Mouse (Mus musculus): ENCODE data around the gene Map3k6. TPM values are rescaled to one million over a fixed set of nuclear protein-coding genes. Genes with fewer than 3 reads are reported as not detected.

Map3k6 gene
- polyA plus RNA-seq (2014; fragmentation: Nextera tagmentation; extraction: Ambion mirVana) = 2.6 and 2.9 TPM in 2 replicates

DNA sequence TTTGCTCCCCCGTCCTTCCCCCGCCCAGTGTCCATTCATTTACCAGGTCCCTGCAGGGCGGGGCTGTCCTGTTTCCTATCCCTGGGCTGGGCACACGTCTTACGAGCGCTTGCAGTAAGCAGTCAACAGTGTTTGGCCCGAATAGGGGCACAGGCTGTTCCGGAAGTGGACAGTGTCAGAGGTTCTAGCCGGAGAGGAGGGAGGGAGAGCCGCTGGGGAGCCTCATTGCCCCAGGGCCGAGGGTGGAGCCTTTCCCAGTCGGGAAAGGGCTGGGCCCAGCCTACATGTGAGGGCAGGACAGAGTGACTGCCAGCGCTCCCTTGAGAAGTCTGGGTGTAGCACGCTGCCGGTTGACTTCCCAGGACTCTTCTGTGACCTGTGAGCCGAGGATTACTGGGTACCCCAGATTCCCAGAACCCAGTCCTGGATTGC lies at the start of gene Map3k6:
Gene Map3k6 (plus strand): TSS at position 329 of the 432 bp plus-strand sequence.
- peak within 1 kb of the TSS; percentile 44 for H3K4me3 ChIP-seq (ENCODE audit: low read depth, low read length)
- no peaks in the 10 kb centered on the region for H3K4me1 ChIP-seq (ENCODE audit: control insufficient read depth, insufficient read depth, low read length)
- H3K9ac ChIP-seq (replicated peaks; ENCODE audit: low read depth, low read length) = peak within 1 kb of the TSS; percentile 54; the same call in 1 of the 2 replicates
- H3K4me2 ChIP-seq (ENCODE audit: low read depth, low read length) = peak within 1 kb of the TSS; percentile 68
- H3K9me3 ChIP-seq (ENCODE audit: control insufficient read depth, low read length) = no peaks in the 10 kb centered on the region
- ATAC-seq (ENCODE audit: low read depth) = no peak
- no peak within 1 kb of the TSS for H3K27ac ChIP-seq (ENCODE audit: low read depth, low read length)
- 5% methylated on average over 16 of the region's 16 CpGs for WGBS
- H3K36me3 ChIP-seq (ENCODE audit: control insufficient read depth, insufficient read depth, low read length) = no peaks in the 10 kb centered on the region
- peaks cover 27% of the 10 kb centered on the region for H3K27me3 ChIP-seq (ENCODE audit: control insufficient read depth, insufficient read depth, low read length)

DNA sequence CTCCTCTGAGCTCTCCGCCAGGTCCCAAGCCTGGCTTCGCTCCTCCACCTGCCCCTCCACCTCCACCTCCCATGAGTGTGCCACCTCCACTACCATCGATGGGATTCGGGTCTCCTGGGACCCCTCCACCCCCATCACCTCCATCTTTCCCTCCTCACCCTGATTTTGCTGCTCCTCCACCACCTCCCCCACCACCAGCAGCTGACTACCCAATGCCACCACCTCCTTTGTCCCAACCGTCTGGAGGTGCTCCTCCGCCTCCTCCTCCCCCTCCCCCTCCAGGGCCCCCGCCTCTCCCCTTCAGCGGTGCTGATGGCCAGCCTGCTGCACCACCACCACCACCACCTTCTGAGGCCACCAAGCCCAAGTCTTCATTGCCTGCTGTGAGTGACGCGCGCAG lies 46.1 kb upstream of the Map3k6 start:
- Histone ChIP-seq H3K4me3 (ENCODE audit: low read depth, low read length) (no peak overlapping the region), H3K27ac (ENCODE audit: low read depth, low read length) (no peak overlapping the region), H3K27me3 (ENCODE audit: control insufficient read depth, insufficient read depth, low read length) (no peaks in the 10 kb centered on the region), H3K9me3 (ENCODE audit: control insufficient read depth, low read length) (no peaks in the 10 kb centered on the region), H3K36me3 (ENCODE audit: control insufficient read depth, insufficient read depth, low read length) (peaks cover 23% of the 10 kb centered on the region), H3K4me1 (ENCODE audit: control insufficient read depth, insufficient read depth, low read length) (peaks cover 29% of the 10 kb centered on the region), H3K9ac (replicated peaks; ENCODE audit: low read depth, low read length) (no peak overlapping the region), H3K4me2 (ENCODE audit: low read depth, low read length) (no peak overlapping the region)
- no peak for ATAC-seq (ENCODE audit: low read depth)
- 88% methylated on average over 10 of the region's 11 CpGs for WGBS

DNA sequence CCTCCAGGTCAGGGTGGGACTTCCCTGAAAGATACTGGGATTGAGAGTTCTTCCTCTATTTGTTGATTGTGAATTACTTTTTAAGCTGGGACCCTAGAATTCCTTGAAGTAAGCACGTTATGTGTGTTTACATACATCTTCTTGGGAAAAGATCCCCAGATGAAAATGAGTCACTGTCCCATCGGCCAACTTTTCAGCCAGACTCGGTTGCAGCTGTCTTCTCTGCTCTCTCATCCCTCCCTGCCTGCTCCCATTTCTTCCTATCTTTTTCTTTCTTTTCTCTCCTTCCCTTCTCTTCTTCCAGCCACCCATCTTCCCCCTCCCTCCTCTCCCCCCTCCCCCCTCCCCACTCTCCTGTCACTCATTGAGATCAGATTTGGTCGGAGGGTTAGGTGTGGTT lies 45.6 kb upstream of the Map3k6 start:
- ATAC-seq (ENCODE audit: low read depth) = no peak
- H3K4me3 ChIP-seq (ENCODE audit: low read depth, low read length) = no peak overlapping the region
- no peaks in the 10 kb centered on the region for H3K27me3 ChIP-seq (ENCODE audit: control insufficient read depth, insufficient read depth, low read length)
- H3K9me3 ChIP-seq (ENCODE audit: control insufficient read depth, low read length) = no peaks in the 10 kb centered on the region
- 88% methylated on average over 4 of the region's 4 CpGs for WGBS
- H3K4me2 ChIP-seq (ENCODE audit: low read depth, low read length) = no peak overlapping the region
- peaks cover 32% of the 10 kb centered on the region for H3K4me1 ChIP-seq (ENCODE audit: control insufficient read depth, insufficient read depth, low read length)
- no peak overlapping the region for H3K9ac ChIP-seq (replicated peaks; ENCODE audit: low read depth, low read length)
- no peak overlapping the region for H3K27ac ChIP-seq (ENCODE audit: low read depth, low read length)
- H3K36me3 ChIP-seq (ENCODE audit: control insufficient read depth, insufficient read depth, low read length) = peaks cover 18% of the 10 kb centered on the region

DNA sequence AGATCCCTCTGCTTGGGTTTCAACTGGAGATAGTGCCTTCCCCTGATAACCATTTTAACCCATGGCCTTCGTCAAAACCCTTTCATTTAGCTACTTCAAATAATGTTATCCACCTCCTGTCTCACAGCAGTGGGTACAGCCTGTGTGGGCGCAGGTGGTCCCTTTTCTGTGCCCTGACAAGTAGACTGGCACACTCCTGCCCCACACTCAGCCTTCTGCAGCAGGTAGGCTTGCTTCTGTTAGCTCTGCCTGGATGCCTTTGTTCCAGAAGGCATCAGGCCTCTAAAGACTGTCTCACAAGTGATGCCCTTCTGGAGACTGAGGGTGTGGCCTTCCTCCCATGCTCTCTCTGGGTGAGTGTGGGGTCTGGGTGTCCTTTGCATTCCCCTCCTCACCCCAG lies 44.5 kb upstream of the Map3k6 start:
- Histone ChIP-seq H3K27me3 (ENCODE audit: control insufficient read depth, insufficient read depth, low read length) (no peaks in the 10 kb centered on the region), H3K4me1 (ENCODE audit: control insufficient read depth, insufficient read depth, low read length) (peaks cover 42% of the 10 kb centered on the region), H3K4me3 (ENCODE audit: low read depth, low read length) (no peak overlapping the region), H3K27ac (ENCODE audit: low read depth, low read length) (no peak overlapping the region), H3K4me2 (ENCODE audit: low read depth, low read length) (no peak overlapping the region), H3K36me3 (ENCODE audit: control insufficient read depth, insufficient read depth, low read length) (peaks cover 11% of the 10 kb centered on the region), H3K9ac (replicated peaks; ENCODE audit: low read depth, low read length) (no peak overlapping the region), H3K9me3 (ENCODE audit: control insufficient read depth, low read length) (no peaks in the 10 kb centered on the region)
- no peak for ATAC-seq (ENCODE audit: low read depth)
- WGBS = 82% methylated on average over 2 of the region's 2 CpGs

DNA sequence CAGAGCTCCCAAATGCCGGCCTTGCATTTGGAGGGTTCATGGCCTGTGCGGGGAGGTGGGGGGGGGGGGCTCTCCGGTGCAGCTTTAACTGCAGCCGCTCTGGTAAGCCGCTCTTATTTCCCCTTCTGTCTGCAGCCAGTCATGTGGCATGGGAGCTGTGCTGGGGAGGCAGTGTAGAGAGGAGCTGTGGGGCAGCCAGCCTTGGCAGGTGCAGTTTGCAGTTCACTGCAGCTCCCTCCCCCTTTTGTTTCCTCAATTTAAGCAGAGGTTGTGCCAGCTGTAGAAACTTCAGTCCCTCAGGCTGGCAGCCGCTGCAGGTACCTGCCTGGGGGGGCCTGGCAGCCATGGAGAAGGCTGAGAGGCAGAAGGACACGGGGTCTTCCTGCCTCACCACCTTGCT lies 43.8 kb upstream of the Map3k6 start:
- peak; percentile 25; the same call in 1 of the 2 replicates for ATAC-seq (ENCODE audit: low read depth)
- no peaks in the 10 kb centered on the region for H3K27me3 ChIP-seq (ENCODE audit: control insufficient read depth, insufficient read depth, low read length)
- no peak overlapping the region for H3K4me3 ChIP-seq (ENCODE audit: low read depth, low read length)
- peaks cover 11% of the 10 kb centered on the region for H3K36me3 ChIP-seq (ENCODE audit: control insufficient read depth, insufficient read depth, low read length)
- peak overlapping the region; percentile 81 for H3K27ac ChIP-seq (ENCODE audit: low read depth, low read length)
- no peaks in the 10 kb centered on the region for H3K9me3 ChIP-seq (ENCODE audit: control insufficient read depth, low read length)
- no peak overlapping the region for H3K4me2 ChIP-seq (ENCODE audit: low read depth, low read length)
- 7% methylated on average over 7 of the region's 7 CpGs for WGBS
- peaks cover 42% of the 10 kb centered on the region for H3K4me1 ChIP-seq (ENCODE audit: control insufficient read depth, insufficient read depth, low read length)
- H3K9ac ChIP-seq (replicated peaks; ENCODE audit: low read depth, low read length) = peak overlapping the region; percentile 42; the same call in 1 of the 2 replicates

DNA sequence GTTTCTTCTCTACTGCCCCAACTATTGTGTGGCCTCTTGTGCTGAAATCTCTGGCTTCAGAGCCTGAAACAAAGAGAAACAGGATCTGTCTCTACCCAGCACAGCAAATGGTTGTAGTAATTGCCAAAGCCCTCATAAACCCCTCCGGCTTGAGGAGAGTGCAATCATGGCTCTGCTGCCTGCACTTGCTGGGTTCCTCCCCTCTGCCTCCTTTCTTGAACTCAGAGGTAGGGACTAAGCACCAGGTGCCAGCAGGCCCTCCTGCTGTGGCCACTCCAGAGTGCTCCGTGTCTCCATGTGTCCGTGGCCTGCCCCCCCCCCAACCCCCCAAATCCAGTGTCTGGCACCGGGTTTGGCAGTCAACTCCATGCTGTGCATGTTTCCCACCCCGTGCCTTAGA lies 43.3 kb upstream of the Map3k6 start:
- H3K4me1 ChIP-seq (ENCODE audit: control insufficient read depth, insufficient read depth, low read length) = peaks cover 42% of the 10 kb centered on the region
- H3K4me2 ChIP-seq (ENCODE audit: low read depth, low read length) = no peak overlapping the region

DNA sequence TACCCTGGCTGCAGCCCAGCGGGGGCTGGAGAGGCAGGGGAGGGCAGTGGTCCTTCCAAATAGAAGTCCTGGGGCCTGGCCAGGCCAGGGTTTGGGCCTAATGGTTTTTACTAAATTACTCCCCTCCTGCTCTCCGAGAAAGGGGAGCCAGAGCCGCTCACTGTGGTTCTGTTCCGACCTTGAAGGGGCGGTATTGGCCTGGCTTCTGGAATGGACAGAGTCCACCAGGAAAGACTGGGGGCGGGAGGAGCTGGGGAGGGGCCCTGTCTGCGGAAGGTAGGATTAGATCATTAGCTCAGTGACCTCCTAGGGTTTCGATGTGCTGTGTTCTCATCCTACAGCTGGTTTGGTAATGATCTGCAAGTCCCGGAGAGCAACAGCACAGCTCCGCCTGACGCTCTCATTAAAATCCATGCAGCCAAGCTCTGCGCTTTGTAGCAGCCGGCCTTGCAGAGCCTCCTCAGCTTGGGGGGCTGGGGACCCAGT lies 42.8 kb upstream of the Map3k6 start:
- peaks cover 7% of the 10 kb centered on the region for H3K36me3 ChIP-seq (ENCODE audit: control insufficient read depth, insufficient read depth, low read length)
- H3K4me3 ChIP-seq (ENCODE audit: low read depth, low read length) = no peak overlapping the region
- peak overlapping the region; percentile 81 for H3K27ac ChIP-seq (ENCODE audit: low read depth, low read length)
- peak; percentile 13; the same call in 1 of the 2 replicates for ATAC-seq (ENCODE audit: low read depth)
- H3K9me3 ChIP-seq (ENCODE audit: control insufficient read depth, low read length) = no peaks in the 10 kb centered on the region
- no peaks in the 10 kb centered on the region for H3K27me3 ChIP-seq (ENCODE audit: control insufficient read depth, insufficient read depth, low read length)
- H3K9ac ChIP-seq (replicated peaks; ENCODE audit: low read depth, low read length) = no peak overlapping the region
- H3K4me2 ChIP-seq (ENCODE audit: low read depth, low read length) = no peak overlapping the region
- peaks cover 42% of the 10 kb centered on the region for H3K4me1 ChIP-seq (ENCODE audit: control insufficient read depth, insufficient read depth, low read length)
- WGBS = 13% methylated on average over 13 of the region's 13 CpGs

More for the DNA sequence above, 43.3 kb upstream of the Map3k6 start:
- WGBS = 8% methylated on average over 5 of the region's 5 CpGs
- Histone ChIP-seq H3K36me3 (ENCODE audit: control insufficient read depth, insufficient read depth, low read length) (peaks cover 10% of the 10 kb centered on the region), H3K4me3 (ENCODE audit: low read depth, low read length) (no peak overlapping the region), H3K9ac (replicated peaks; ENCODE audit: low read depth, low read length) (peak overlapping the region; percentile 7; the same call in 1 of the 2 replicates), H3K9me3 (ENCODE audit: control insufficient read depth, low read length) (no peaks in the 10 kb centered on the region), H3K27ac (ENCODE audit: low read depth, low read length) (peak overlapping the region; percentile 81), H3K27me3 (ENCODE audit: control insufficient read depth, insufficient read depth, low read length) (no peaks in the 10 kb centered on the region)
- ATAC-seq (ENCODE audit: low read depth) = peak; percentile 28; the same call in 1 of the 2 replicates

DNA sequence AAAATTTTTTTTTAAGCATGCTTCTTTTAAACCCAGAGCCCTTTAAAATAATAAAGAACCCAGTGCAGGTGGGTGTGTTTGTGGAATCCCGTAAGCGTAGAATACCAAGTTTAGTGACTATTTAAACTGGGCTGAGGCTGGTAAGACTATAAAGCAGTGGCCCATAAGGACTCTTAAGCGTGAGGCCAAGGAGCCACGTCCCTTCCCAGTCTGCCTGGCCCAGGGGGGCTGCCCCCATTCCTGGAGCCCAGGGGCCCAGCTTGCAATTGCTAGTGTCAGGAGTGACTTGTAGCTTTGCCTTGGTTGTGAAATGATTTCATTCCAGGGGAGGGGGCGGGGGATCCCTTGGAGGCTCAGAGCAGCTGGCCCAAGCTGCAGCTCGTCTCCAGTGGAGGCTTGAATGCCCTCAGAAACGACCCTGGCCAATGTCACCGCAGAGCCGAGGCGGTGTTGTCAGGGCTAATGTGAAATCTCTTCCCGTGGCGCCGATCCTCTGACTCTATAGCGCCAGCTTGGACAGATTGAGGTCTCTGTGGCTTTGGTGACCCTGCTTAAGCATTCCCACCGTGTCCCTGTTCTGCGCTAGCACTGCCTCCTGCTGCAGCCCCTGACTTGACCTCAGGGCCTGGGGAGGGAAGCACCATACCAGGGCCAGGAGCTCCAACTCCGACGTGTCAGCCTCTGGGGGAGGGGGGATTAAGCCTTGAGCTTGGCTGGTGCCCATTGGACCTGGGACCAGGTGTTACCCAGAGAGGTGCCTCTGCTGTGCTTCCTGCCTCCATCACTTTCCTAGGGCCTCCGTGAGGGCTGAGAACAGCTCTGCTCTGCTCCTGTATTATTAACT lies 42.1 kb upstream of the Map3k6 start:
- H3K4me3 ChIP-seq (ENCODE audit: low read depth, low read length) = no peak overlapping the region
- H3K9me3 ChIP-seq (ENCODE audit: control insufficient read depth, low read length) = no peaks in the 10 kb centered on the region
- 0 out of 2 replicates have a peak overlapping the region, but pooled peaks have one; percentile 25 for H3K9ac ChIP-seq (replicated peaks; ENCODE audit: low read depth, low read length)
- WGBS = 12% methylated on average over 19 of the region's 19 CpGs
- peaks cover 3% of the 10 kb centered on the region; the same call in 1 of the 2 replicates for H3K36me3 ChIP-seq (ENCODE audit: control insufficient read depth, insufficient read depth, low read length)
- ATAC-seq (ENCODE audit: low read depth) = no peak
- H3K4me1 ChIP-seq (ENCODE audit: control insufficient read depth, insufficient read depth, low read length) = peaks cover 42% of the 10 kb centered on the region
- no peaks in the 10 kb centered on the region for H3K27me3 ChIP-seq (ENCODE audit: control insufficient read depth, insufficient read depth, low read length)
- no peak overlapping the region for H3K4me2 ChIP-seq (ENCODE audit: low read depth, low read length)
- peak overlapping the region; percentile 81 for H3K27ac ChIP-seq (ENCODE audit: low read depth, low read length)

DNA sequence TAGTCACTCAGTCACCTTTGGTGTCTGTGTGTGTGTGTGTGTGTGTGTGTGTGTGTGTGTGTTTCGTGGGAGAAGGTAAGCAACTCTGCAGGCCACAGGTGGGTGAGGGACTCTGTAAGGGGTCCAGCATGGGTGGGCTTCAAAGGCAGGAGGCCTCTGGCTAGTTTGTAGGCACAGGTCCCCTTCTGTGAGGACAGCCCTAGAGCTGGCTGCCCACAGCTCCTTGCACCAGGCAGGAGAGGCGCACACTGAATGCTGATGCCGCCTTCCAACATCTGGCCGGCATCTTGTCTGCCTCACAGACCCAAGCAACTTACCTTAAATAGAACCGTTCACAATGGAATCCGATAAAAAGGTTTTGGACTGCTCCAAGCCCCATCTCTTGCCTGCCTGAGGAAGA lies 40.9 kb upstream of the Map3k6 start:
- H3K4me2 ChIP-seq (ENCODE audit: low read depth, low read length) = no peak overlapping the region
- H3K4me3 ChIP-seq (ENCODE audit: low read depth, low read length) = no peak overlapping the region
- H3K9ac ChIP-seq (replicated peaks; ENCODE audit: low read depth, low read length) = no peak overlapping the region
- no peaks in the 10 kb centered on the region for H3K9me3 ChIP-seq (ENCODE audit: control insufficient read depth, low read length)
- H3K4me1 ChIP-seq (ENCODE audit: control insufficient read depth, insufficient read depth, low read length) = peaks cover 46% of the 10 kb centered on the region
- H3K27ac ChIP-seq (ENCODE audit: low read depth, low read length) = peak overlapping the region; percentile 7; the same call in 1 of the 2 replicates
- 58% methylated on average over 6 of the region's 6 CpGs for WGBS
- no peak for ATAC-seq (ENCODE audit: low read depth)
- H3K27me3 ChIP-seq (ENCODE audit: control insufficient read depth, insufficient read depth, low read length) = no peaks in the 10 kb centered on the region
- H3K36me3 ChIP-seq (ENCODE audit: control insufficient read depth, insufficient read depth, low read length) = peaks cover 2% of the 10 kb centered on the region; the same call in 1 of the 2 replicates

All from neural tube, embryonic 14.5 days (tissue).